Mouse (Mus musculus) natural killer cell, adult 2 months (primary cell): Measurements from ENCODE around the gene Helz2.

Experiments used
- DNase-seq, 2 experiments: peaks; one replicate each; pipeline ENCODE4 v3.0.0; 2022; ENCODE audit warnings: low spot score in 2 of 2

Helz2 gene

DNA sequence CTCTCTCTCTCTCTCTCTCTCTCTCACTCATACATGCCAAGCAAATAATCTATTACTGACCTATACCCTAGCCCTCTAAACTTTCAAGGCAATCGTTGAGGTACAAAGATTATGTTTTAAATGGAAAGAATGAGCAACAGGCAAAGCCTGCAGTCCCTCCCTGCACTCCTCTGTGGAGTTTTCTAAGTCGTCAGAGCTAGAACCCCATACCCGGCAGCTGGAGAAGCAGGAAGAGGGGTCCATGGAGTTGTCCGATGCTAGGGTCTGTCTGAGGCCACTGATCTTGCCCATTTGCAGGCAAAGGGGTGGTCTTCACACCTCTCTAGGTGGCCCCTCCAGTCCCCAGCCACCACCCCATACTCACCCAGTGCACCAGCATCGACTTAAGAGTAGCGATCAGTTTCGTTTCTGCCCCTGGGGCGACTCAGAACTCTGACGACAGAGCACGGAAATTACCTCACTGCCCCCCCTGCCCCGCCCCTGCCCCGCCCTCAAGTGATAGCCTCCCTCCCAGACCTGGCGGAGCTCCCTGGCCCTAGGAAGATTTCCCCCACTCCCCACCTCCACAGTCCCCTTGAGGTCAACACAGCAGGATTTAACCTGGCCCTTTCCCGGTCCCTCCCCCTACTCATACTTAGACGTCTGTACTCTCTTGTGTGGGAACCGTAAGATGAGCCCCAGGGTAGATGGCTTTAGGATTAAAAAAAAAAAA, at the start of gene Helz2:
Helz2 (minus strand) TSS at position 426 of the 712 bp plus-strand sequence.
- peak; percentile 66 to 70 for DNase-seq

DNA sequence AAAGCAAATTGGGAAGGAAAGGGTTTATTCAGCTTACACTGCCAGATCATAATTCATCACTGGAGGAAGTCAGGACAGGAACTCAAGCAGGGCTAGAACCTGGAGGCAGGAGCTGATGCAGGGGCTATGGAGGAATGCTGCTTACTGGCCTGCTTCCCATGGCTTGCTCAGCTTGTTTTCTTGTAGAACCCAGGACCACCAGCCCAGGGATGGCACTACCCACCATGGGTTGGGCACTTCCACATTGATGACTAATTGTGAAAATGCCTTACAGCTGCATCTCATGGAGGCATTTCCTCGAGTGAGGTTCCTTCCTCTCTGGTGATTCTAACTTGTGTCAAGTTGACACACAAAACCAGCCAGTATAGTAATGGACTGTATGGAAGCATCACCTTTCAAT, 49.1 kb upstream of the Helz2 start:
- no peak for DNase-seq

DNA sequence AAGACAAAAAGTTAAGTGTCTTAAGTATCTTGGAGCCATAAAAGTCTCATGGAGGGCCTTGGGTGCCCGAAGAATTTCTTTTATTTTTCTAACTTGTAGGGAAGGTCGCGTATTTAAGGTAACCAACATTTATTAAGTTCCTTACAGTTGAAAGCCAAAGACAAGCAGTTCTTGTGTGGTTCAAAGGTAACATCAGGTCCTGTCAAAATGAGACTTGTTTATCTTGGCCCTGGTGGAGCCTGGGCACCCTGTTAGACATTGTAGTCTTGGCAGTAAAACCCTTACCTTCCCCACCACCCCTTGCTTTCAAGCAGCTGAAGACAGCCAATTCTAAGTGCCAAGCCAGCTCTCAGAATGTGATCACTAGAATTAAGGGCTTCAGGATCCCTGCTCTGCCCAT, 46.9 kb upstream of the Helz2 start:
- no peak for DNase-seq

DNA sequence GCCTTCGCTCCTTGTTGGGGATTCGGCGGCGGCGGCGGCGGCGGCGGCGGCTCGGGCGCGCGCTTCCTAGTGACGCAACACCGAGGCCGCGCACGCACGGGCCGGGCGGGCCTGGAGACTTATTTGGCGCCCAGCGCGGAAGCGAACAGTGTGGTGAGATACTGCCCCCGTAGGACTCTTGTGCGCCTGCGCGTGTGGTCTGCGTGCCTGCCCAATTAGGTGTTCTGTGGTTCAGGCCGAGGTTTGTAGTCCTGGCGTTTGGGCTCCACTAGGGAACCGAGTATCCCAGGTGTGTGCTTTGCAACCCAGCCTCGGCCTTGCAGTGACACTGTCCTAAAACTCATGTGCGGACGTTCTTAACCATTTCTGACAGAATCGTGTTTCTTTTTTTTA, 46.1 kb upstream of the Helz2 start, which contains the start of gene Gmeb2:
Gmeb2 (minus strand) TSS at position 78 of the 393 bp plus-strand sequence.
- peak; percentile 92 to 94 for DNase-seq

DNA sequence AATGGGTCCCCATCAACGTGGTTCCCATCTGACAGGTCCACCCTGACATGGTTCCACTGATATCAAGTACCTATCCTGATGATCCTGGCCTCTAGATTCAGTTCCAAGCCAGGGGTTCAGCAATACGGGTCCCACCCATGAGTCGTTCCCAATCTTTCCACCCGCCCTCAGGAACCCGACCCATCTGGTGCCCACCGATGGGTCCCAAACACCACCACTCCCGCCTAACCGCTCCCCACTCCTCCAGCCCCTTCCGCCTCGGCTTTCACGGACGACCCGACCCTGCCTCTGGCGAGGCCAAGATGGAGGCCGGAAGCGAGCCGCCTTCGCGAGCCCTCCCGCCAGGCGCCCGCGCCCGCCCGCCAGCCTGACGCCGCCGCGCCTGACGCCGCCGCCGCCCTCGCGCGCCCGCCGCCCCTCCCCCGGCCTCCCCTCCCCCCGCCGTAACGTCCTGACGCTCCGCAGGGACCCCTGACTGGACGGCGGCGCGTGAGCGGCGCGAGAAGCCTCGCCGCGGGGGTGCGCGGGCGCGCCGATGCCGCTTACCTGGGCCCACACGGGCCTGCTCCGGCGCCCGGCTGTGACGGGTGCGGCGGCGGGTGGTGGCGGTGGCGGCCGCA, 45.6 kb upstream of the Helz2 start:
- peak; percentile 69 to 78 for DNase-seq

DNA sequence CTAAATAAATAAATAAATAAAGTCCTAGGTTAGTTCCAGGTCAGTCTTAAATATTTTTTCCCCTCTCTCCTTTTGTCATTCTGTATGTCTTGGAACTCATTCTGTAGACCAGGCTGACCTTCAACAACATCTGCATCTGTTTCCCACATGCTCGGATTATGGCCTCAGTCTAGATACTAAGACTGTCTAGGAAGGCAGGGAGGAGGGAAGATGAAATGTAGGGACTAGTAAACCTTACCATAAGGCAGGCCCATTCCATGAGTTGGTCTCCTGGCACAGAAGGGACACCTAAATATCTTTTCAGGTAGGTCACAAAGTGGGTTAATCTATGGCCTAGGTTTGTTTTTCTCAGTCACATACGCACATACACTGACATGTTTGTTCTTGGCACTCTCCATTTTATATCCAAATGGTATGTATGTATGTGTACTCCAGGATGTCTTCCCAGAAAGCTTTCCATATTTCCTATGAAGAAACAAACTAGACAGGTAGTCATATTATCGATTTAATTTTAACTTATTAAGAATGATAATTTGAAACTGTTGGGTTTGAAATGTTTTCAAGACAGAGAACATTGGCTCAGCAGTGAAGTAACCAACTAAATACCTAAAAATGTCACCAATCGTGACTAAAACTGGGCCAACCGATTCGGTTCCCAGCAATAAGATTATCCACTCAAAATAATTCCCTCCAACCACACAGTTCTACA, 45.0 kb upstream of the Helz2 start:
- no peak for DNase-seq

DNA sequence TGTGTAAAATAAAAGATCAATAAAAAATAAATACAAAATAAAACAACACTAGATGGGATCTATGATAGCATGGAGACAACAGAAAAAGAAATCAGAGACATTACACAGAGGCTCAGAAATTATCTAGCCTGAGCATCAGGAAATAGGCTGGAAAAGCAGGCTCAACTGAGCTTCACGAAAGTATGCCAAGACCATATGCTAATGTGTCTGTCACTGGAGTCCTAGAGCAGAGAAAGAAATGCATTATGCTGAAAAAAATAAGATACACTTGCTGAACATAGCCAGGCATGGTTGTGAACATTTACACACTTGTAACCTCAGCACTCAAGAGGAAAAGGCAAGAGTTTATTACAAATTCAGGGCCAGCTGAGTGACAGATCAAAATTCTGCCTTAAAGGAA, 38.1 kb upstream of the Helz2 start:
- DNase-seq = no peak

DNA sequence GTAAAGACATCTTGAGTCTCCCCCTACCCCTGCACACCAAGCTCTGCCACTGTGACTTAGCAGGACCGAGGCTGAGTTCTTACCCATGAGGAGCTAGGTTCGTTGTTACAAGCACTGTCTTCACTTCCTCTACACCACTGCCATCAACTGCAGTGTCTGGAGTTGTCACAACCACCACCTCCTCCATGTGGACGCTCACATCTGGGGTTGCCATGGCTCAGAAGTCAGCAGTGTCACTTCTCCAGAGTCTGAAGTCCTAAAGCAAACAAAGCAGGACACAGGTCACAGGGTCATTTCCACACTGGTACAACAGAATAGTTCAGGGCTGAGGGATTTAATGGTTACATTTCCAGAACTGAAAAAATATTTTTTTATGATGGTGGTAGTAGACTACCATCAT, 36.0 kb upstream of the Helz2 start:
- no peak for DNase-seq

DNA sequence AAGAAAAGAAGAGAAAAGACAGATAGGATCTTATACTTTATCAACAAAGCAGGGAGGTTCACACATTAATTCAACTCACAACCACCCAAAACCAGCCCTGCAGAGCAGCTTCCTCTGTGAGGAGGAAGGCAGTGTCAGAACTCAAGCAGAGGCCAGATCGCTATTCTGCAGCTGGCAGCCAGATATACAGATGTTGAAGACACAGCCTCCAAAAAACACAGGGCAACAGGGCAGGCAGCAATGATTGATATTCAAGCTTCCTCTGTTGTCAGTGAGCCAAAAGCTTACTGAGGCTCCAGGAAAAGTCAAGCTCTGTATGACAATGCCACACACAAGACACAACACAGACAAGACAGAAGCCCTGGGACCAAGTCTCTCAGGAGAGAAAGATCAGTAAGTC, 34.9 kb upstream of the Helz2 start:
- DNase-seq = no peak

DNA sequence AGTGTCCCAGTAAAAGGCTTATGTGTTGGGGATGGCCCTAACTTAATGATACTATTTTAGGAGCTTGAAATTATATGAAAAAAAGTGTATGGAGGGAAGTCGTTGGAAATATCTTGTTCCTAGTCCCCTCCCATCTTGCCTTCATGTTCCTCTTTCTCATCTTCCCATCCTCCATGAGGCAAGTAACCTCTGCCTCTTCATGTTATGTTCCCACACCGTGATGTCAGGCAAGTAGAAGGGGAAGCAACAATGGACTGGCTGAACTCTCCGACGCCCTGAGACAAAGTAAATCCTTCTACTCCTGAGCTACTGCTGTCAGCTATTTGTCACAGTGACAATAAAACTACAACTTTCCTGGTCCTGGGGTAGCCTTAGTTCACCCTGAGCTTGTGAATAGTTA, 32.8 kb upstream of the Helz2 start:
- no peak for DNase-seq

DNA sequence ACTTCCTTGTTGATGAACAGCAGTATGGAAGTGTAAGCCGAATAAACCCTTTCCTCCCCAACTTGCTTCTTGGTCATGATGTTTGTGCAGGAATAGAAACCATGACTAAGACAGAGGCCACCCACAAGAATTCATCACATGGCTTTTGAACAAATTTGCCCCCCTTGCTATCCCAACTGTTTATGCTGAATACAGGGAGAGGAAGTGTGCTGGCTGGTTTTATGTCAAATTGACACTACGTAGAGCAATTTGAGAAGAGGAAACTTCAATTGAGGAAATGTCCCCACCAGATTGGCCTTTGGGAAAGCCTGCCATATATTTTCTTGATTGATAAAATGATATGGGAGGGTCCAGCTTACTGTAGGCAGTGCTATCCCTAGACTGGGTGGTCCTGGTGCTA, 32.0 kb upstream of the Helz2 start:
- no peak for DNase-seq

DNA sequence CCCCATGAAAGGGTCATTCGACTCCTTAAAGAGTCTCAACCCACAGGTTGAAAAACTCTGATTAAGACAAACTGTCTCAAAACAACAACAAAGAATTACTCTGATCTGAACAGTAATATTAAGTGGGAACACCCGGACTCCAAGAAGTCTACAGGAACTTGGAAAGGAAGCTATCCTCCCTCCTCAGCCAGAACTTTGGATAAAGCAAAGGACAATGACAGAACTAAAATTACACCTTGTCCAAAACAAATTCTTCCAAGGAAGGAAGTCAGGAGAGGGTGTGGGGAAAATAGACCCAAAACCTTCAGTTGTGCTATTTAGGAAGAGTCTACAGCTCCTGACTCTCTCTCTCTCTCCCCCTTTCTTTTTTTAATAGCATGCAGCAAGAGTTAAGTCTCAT, 30.3 kb upstream of the Helz2 start:
- no peak for DNase-seq

DNA sequence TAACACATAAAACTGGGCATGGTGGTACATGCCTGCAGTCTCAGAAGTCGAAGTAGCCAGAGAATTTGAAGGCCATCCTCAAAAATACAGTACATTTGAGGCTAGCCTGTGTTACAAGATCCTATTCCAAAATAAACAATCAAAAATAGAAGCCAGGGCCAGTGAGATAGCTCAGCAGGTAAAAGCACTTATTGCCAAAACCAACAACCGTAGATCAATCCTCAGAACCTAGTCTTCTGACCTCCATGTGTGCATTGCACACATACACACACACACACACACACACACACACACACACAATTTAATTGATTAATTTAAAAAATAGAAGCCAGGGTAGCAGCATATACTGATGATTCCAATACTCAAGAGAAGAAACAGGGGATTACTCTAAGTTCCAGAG, 25.0 kb upstream of the Helz2 start:
- DNase-seq = no peak

DNA sequence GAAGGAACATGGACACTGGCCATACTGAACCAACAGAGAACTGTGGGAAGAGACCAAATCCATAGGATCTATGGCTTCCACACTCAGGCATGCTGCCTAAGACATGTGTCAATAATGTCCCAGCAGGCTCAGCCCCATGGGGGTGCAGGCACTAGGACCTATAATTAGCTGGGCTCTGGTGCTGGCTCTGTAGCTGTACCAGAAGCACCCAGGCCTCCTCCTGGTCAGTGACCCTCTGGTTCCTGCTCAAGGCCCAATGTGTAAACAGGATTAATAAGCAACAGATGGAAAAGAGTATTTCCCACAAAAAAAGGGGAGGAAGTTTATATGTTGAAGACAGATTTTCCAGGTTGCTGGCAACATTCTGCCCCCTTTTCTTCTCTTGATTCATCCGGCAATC, 11.4 kb upstream of the Helz2 start:
- no peak for DNase-seq

DNA sequence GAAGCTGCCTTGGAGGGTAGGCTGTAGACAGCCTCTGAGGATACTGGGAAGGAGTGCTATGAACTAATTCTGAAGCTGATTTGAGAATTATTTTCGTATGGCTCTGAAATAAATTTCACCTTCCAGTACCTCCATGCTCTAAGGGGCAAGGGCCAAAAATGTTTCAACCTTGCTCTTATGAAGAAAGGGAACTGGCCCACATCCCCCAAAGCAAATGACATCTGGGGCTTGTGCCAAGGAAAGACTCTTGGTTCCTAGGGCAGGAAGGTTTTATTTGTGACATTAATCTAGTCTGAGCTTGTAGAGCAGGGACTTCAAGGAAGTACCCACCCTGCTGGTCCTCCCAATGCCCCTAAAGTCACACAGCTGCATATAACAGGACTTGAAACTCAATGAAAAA, 10.0 kb upstream of the Helz2 start:
- no peak for DNase-seq

DNA sequence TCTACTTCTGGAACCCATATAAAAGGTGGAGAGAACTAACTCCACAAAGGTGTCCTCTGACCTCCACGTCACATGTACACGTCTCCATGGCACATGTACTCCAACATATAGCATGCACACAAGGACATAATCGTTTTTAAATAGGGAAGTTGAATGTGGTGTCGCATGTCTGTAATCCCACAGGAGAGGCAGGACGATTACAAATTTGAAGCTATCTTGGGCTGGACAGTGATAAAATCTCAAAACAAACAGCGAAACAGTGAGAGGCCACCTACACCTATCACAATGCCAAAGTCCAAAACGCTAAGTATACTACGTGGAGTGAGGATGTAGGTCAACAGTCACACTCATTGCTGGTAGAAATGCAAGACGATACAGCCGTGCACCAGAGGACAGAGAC, 7.4 kb upstream of the Helz2 start:
- DNase-seq = no peak

DNA sequence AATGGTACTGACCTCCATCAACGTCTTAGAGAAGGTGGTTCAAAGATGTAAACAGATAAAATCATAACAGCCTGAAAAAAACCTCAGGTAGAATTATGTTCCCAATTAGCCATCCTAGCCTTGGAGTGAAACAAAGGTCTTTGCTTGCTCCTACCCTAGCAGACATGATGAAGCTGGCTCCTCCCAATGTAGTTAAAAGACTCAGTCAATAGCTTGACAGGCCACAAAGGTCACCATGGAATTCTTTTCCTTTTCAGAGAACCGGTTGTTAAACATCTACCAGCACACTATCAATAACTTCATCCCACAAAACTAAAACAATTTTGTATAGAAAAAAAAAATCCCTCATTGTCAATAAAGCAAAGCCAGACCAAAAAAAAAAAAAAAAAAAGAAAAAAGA, 3.2 kb upstream of the Helz2 start:
- no peak for DNase-seq

DNA sequence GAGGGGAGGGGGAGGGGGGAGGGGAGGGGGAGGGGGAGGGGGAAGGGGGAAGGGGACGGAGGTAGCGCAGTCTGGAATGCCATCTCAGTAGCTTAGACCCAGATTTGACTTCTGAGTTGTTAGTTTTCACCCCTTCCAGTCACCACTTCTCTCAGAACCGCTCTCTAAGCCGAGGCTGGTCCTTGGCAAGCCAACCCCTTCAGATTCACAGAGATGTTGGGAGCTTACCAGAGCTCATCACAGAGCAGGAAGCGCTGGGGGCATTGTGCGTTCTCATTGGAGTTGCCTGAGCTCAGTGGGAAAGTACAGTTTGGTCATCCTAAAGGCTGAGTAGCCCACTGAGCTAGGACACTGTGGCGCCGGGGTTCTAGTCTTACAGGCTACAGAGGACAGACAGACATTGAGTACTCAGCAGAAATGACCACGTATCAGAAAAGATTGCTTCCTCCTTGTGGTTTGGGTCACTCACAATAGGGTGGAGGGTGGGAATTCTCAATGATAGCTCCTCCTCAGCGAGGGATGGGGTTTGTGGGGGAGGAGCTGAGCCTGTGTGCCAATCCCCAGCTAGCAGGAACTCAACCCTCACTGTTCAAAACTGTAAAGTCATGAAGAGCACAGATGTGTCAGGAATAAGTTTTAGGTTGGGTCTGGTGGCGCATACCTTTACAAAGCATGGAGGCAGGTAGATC, 2.0 kb upstream of the Helz2 start:
- peak; percentile 26 to 49 for DNase-seq

DNA sequence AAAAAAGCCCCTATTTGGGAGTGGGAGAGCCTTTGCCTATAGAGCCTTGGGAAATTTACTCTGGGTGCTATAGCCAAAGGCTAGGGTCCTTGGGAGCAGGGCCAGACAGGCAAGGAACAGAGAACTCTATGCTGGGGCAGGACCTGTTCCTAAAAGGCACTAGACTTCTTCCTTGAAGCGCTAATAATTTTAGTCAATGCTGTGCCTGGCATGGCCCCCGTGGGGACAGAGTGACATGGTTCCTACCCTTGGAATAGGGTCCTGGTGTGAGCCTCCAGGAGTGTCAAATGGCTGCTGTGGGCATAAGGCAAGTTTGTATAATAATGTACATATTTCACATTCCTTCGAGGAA, 463 bp upstream of the Helz2 start:
- DNase-seq = no peak

DNA sequence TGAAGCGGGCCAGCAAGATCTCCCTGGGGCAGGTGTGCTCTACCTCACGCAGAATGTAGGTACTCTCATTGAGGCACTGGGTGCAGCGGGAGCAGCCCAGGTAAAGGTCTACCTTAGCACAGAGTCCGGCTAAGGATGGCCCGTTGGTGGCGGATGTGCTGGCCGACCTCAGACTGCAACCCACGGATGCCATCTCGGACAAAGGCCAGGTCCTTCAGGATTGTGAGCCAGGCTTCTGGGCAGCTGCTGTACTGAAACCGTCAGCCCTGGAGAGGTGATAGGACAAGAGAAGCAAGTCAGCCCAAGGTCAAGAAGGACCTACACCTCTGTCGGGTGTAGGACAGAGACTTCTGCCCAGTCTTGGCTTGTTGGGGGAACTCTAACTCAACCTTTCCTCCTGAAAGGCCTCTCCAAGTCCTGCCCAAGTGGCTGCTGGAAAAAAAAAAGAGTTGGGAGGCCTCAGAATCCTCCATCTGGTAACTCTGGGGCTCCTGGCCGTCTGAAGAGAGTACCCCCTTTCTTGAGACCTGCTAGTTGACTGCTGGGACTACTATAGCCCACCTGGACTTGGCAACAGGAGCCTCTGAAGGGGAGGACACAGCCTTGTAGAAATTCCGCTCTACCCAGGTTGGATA, 904 bp downstream of the Helz2 start:
- DNase-seq = no peak

DNA sequence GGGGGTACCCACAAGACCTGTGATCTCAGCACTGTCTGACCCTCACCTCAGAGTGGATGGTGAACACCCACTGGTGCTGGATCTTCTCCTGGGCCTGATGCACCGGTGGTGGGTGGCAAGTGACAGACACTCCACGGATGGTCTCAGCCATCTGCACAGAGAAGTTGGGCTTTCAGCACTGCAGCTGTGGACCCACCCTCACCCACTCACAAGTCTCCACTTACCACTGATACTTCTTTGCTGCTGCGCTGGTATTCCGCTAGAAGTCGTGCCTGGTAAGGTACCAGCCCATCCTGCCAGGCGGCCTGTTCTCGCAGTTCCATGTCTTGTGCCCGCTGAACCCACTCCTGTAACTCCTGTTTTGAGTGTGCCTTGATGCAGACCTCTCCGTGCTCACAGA, 2.6 kb downstream of the Helz2 start:
- DNase-seq = no peak

DNA sequence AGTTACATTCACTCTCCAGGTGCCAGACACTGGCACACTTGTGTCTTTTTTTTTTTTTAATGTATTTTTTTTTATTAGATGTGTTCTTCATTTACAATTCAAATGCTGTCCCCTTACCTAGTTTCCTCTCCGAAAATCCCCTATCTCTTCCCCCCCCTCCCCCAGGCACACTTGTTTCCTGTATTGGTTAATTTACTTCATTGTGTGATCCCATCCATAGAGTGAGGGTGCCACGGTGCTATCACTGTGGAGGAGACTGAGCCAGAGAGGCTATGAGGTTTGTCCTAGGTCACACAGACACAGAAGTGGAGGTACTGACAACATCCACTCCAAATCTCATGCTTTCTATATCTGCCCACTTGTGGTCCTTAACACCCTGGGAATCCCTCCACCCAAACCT, 3.0 kb downstream of the Helz2 start:
- DNase-seq = no peak
